9 mouse cellular contexts compared by ENCODE assay signal in genomic region chr9:37459665-37460042, GRCm38 (mm10). TPM values are rescaled to one million over a fixed set of nuclear protein-coding genes. Genes with fewer than 3 reads are reported as not detected.
DNase-seq lines count a peak whose midpoint lies in the region; ATAC-seq and TF ChIP-seq lines count a peak whose summit lies in the region.
"Had no signal": no experiment of that assay in that cellular context is flagged by ENCODE, and none has a peak within 500 bp of the region (broad histone marks: within the 10 kb centered on the region; RNA-seq: fewer than 3 reads in every experiment).

No protein-coding gene starts in this region.

- ATAC-seq in kidney, postnatal 0 days (replicated peaks; ENCODE audit: low FRiP score, low read depth): no peak
- ATAC-seq in embryonic facial prominence, embryonic 14.5 days (ENCODE audit: low read depth): no peak
- ATAC-seq in hindbrain, embryonic 16.5 days: no peak
- no peak for ATAC-seq in midbrain, postnatal 0 days (ENCODE audit: low FRiP score)

- no peak for DNase-seq in kidney, postnatal 0 days (ENCODE audit: low spot score)
- no peak for DNase-seq in kidney, adult 18-20 months
- no peak for DNase-seq in embryonic facial prominence, embryonic 14.5 days (ENCODE audit: low spot score)
- DNase-seq in midbrain, postnatal 0 days (ENCODE audit: low spot score): no peak
- DNase-seq in right cerebral cortex, postnatal 10 days (ENCODE audit: low spot score in 2 of 2): no peak
- DNase-seq in spleen, postnatal 14 days (ENCODE audit: low spot score in 2 of 2): no peak
- DNase-seq in frontal cortex, postnatal 14 days (ENCODE audit: low spot score in 2 of 2): no peak

- H3K4me2 ChIP-seq in kidney, postnatal 0 days (ENCODE audit: low read length): peak overlapping the region; percentile 79
- peak overlapping the region; percentile 98 for H3K4me2 ChIP-seq in embryonic facial prominence, embryonic 14.5 days (ENCODE audit: low read depth, low read length)
- peak overlapping the region; percentile 98 for H3K4me2 ChIP-seq in hindbrain, embryonic 16.5 days (ENCODE audit: low read length)
- peak overlapping the region; percentile 93 for H3K4me2 ChIP-seq in midbrain, postnatal 0 days (ENCODE audit: low read depth, low read length, poor library complexity, severe bottlenecking)

- no peak overlapping the region for H3K9ac ChIP-seq in kidney, postnatal 0 days (ENCODE audit: low read depth, low read length)
- no peak overlapping the region for H3K9ac ChIP-seq in embryonic facial prominence, embryonic 14.5 days (ENCODE audit: low read depth, low read length)
- H3K9ac ChIP-seq in hindbrain, embryonic 16.5 days (ENCODE audit: low read depth, low read length): peak overlapping the region; percentile 84
- H3K9ac ChIP-seq in midbrain, postnatal 0 days (replicated peaks; ENCODE audit: low read length, poor library complexity, severe bottlenecking): peak overlapping the region; percentile 84

- H3K27me3 ChIP-seq in kidney, postnatal 0 days (ENCODE audit: insufficient read depth, low read length): peaks cover 71% of the 10 kb centered on the region
- peaks cover 88% of the 10 kb centered on the region for H3K27me3 ChIP-seq in embryonic facial prominence, embryonic 14.5 days (replicated peaks; ENCODE audit: control insufficient read depth, insufficient read depth, low read length)
- H3K27me3 ChIP-seq in hindbrain, embryonic 16.5 days (replicated peaks; ENCODE audit: control insufficient read depth, insufficient read depth, low read length): peaks cover 7% of the 10 kb centered on the region
- peaks cover 13% of the 10 kb centered on the region; the same call in 1 of the 2 replicates for H3K27me3 ChIP-seq in midbrain, postnatal 0 days (ENCODE audit: insufficient read depth, low read length)

- no peak for TF ChIP-seq CTCF in kidney, postnatal 0 days (IDR thresholded peaks at IDR 0.05; ENCODE audit: low read depth)
- no peak for TF ChIP-seq CTCF in midbrain, postnatal 0 days (IDR thresholded peaks at IDR 0.05)

- no peaks in the 10 kb centered on the region; the same call in none of the 2 replicates for H3K4me1 ChIP-seq in kidney, postnatal 0 days (replicated peaks; ENCODE audit: insufficient read depth, low read length)
- peaks cover 3% of the 10 kb centered on the region; the same call in 1 of the 2 replicates for H3K4me1 ChIP-seq in embryonic facial prominence, embryonic 14.5 days (ENCODE audit: control insufficient read depth, insufficient read depth, low read length)
- peaks cover 24% of the 10 kb centered on the region for H3K4me1 ChIP-seq in hindbrain, embryonic 16.5 days (ENCODE audit: control insufficient read depth, insufficient read depth, low read depth, low read length)
- H3K4me1 ChIP-seq in midbrain, postnatal 0 days (ENCODE audit: insufficient read depth, low read length): peaks cover 12% of the 10 kb centered on the region

- H3K4me3 ChIP-seq in kidney, postnatal 0 days (replicated peaks; ENCODE audit: low read depth, low read length): 0 out of 2 replicates have a peak overlapping the region, but pooled peaks have one; percentile 44
- H3K4me3 ChIP-seq in embryonic facial prominence, embryonic 14.5 days (ENCODE audit: low read depth, low read length): peak overlapping the region; percentile 52
- H3K4me3 ChIP-seq in hindbrain, embryonic 16.5 days (ENCODE audit: low read length): peak overlapping the region; percentile 65
- H3K4me3 ChIP-seq in midbrain, postnatal 0 days (ENCODE audit: low read depth, low read length): peak overlapping the region; percentile 62

- 1% methylated on average over 9 of the region's 9 CpGs for WGBS in kidney, postnatal 0 days
- under 1% methylated on average over 9 of the region's 9 CpGs for WGBS in embryonic facial prominence, embryonic 14.5 days
- WGBS in hindbrain, embryonic 16.5 days: 2% methylated on average over 9 of the region's 9 CpGs
- WGBS in midbrain, postnatal 0 days: 2% methylated on average over 9 of the region's 9 CpGs

- no peaks in the 10 kb centered on the region for H3K36me3 ChIP-seq in kidney, postnatal 0 days (ENCODE audit: insufficient read depth, low read length)
- no peaks in the 10 kb centered on the region for H3K36me3 ChIP-seq in embryonic facial prominence, embryonic 14.5 days (ENCODE audit: control insufficient read depth, insufficient read depth, low read length)
- H3K36me3 ChIP-seq in hindbrain, embryonic 16.5 days (ENCODE audit: control insufficient read depth, insufficient read depth, low read length): no peaks in the 10 kb centered on the region
- H3K36me3 ChIP-seq in midbrain, postnatal 0 days (ENCODE audit: insufficient read depth, low read length): no peaks in the 10 kb centered on the region

- H3K9me3 ChIP-seq in kidney, postnatal 0 days (replicated peaks; ENCODE audit: low read length): no peaks in the 10 kb centered on the region
- no peaks in the 10 kb centered on the region for H3K9me3 ChIP-seq in embryonic facial prominence, embryonic 14.5 days (ENCODE audit: control insufficient read depth, low read length)
- no peaks in the 10 kb centered on the region for H3K9me3 ChIP-seq in hindbrain, embryonic 16.5 days (ENCODE audit: control insufficient read depth, low read length)
- no peaks in the 10 kb centered on the region for H3K9me3 ChIP-seq in midbrain, postnatal 0 days (ENCODE audit: low read length)

- H3K27ac ChIP-seq in kidney, postnatal 0 days: no peak overlapping the region
- no peak overlapping the region for H3K27ac ChIP-seq in embryonic facial prominence, embryonic 14.5 days (replicated peaks; ENCODE audit: low read depth, low read length)
- H3K27ac ChIP-seq in hindbrain, embryonic 16.5 days (ENCODE audit: low read depth, low read length): peak overlapping the region; percentile 81
- H3K27ac ChIP-seq in midbrain, postnatal 0 days (ENCODE audit: low read depth, low read length): peak overlapping the region; percentile 77

RNA-seq across cellular contexts. Expression of gene Robo3, which starts 26.6 kb away (rescaled TPM):
- 0.25 and 0.51 TPM in 2 replicates for polyA plus RNA-seq in kidney, postnatal 0 days (2015; fragmentation: Nextera tagmentation; extraction: Ambion mirVana)
- polyA plus RNA-seq in embryonic facial prominence, embryonic 14.5 days (2014; fragmentation: Nextera tagmentation; extraction: Ambion mirVana): 0.08 and 0.15 TPM in 2 replicates
- 7.3 and 12.1 TPM in 2 replicates for polyA plus RNA-seq in hindbrain, embryonic 16.5 days (2015; fragmentation: Nextera tagmentation; extraction: Ambion mirVana)
- total RNA-seq in midbrain, postnatal 0 days (2014; rRNA removed): 2.8 and 2.9 TPM in 2 replicates
- 0.88 and 1.0 TPM in 2 replicates for polyA plus RNA-seq in midbrain, postnatal 0 days (2015; fragmentation: Nextera tagmentation; extraction: Ambion mirVana)

RNA-seq across cellular contexts. Expression of gene Msantd2, which starts 29.5 kb away (rescaled TPM):
- polyA plus RNA-seq in kidney, postnatal 0 days (2015; fragmentation: Nextera tagmentation; extraction: Ambion mirVana): 15.1 and 16.9 TPM in 2 replicates
- 24.9 and 25.0 TPM in 2 replicates for polyA plus RNA-seq in embryonic facial prominence, embryonic 14.5 days (2014; fragmentation: Nextera tagmentation; extraction: Ambion mirVana)
- 24.4 and 28.9 TPM in 2 replicates for polyA plus RNA-seq in hindbrain, embryonic 16.5 days (2015; fragmentation: Nextera tagmentation; extraction: Ambion mirVana)
- total RNA-seq in midbrain, postnatal 0 days (2014; rRNA removed): 37.0 and 55.1 TPM in 2 replicates
- polyA plus RNA-seq in midbrain, postnatal 0 days (2015; fragmentation: Nextera tagmentation; extraction: Ambion mirVana): 20.5 and 21.1 TPM in 2 replicates

RNA-seq across cellular contexts. Expression of gene Robo4, which starts 58.0 kb away (rescaled TPM):
- 17.5 and 19.4 TPM in 2 replicates for polyA plus RNA-seq in kidney, postnatal 0 days (2015; fragmentation: Nextera tagmentation; extraction: Ambion mirVana)
- polyA plus RNA-seq in embryonic facial prominence, embryonic 14.5 days (2014; fragmentation: Nextera tagmentation; extraction: Ambion mirVana): 10.8 and 12.4 TPM in 2 replicates
- 5.5 and 8.6 TPM in 2 replicates for polyA plus RNA-seq in hindbrain, embryonic 16.5 days (2015; fragmentation: Nextera tagmentation; extraction: Ambion mirVana)
- 10.1 and 12.6 TPM in 2 replicates for total RNA-seq in midbrain, postnatal 0 days (2014; rRNA removed)
- polyA plus RNA-seq in midbrain, postnatal 0 days (2015; fragmentation: Nextera tagmentation; extraction: Ambion mirVana): 3.6 and 4.0 TPM in 2 replicates
- polyA plus RNA-seq: Patski had no signal

Comparison
In these comparisons a context has a peak if more than half of its experiments do, and no peak if none do; other contexts are left out.
1. H3K27ac ChIP-seq: peak in hindbrain, embryonic 16.5 days (single experiment) and midbrain, postnatal 0 days (single experiment); none in kidney, postnatal 0 days (single experiment) and embryonic facial prominence, embryonic 14.5 days (single experiment).
2. H3K9ac ChIP-seq: peak in hindbrain, embryonic 16.5 days (single experiment) and midbrain, postnatal 0 days (single experiment); none in kidney, postnatal 0 days (single experiment) and embryonic facial prominence, embryonic 14.5 days (single experiment).
3. Peak in every context shown above with its lines, with median percentiles within 50 percentile points of each other: H3K4me2 ChIP-seq and H3K4me3 ChIP-seq.